Mouse (Mus musculus) lung, embryonic 14.5 days (tissue): ENCODE measurements at regions not wholly inside any gene's neighbourhood (a gene's known extent, or its start where the extent isn't known, plus 50 kb on each side); places are given as distances from the start of the nearest gene placed in this dataset.

Experiments
- ATAC-seq: fragments of 200-750 bp; cut with Nextera tagmentation; 2 replicates; pipeline ENCODE4 v1.8.0; 2017; ENCODE audit warnings: mild to moderate bottlenecking, moderate TSS enrichment, moderate library complexity; ENCODE audit not compliant: insufficient read depth
- DNase-seq: peaks from one replicate; pipeline ENCODE4 v3.0.0-alpha.2; 2015
- H3K27ac ChIP-seq: fragments of 300-500 bp; sonication (generic); 2 replicates; pipeline ENCODE4 v1.5.1; 2014; ENCODE audit warnings: low read depth, mild to moderate bottlenecking, moderate library complexity
- H3K27me3 ChIP-seq: fragments of 300-500 bp; sonication (generic); 2 replicates; pipeline ENCODE4 v1.6.1; 2014; ENCODE audit warnings: low read length, control low read depth; ENCODE audit not compliant: insufficient read depth
- H3K36me3 ChIP-seq: fragments of 300-500 bp; sonication (generic); 2 replicates; pipeline ENCODE4 v1.6.1; 2014; ENCODE audit warnings: control low read depth; ENCODE audit not compliant: insufficient read depth
- H3K4me1 ChIP-seq: fragments of 300-500 bp; sonication (generic); 2 replicates; pipeline ENCODE4 v1.6.1; 2014; ENCODE audit warnings: antibody characterized with exemption, control low read depth; ENCODE audit not compliant: insufficient read depth
- H3K4me2 ChIP-seq: fragments of 300-500 bp; sonication (generic); 2 replicates; pipeline ENCODE4 v1.6.1; 2014; ENCODE audit warnings: mild to moderate bottlenecking
- H3K4me3 ChIP-seq: fragments of 300-500 bp; sonication (generic); 2 replicates; pipeline ENCODE4 v1.5.1; 2014; ENCODE audit warnings: low read depth, low read length
- H3K9ac ChIP-seq: fragments of 300-500 bp; sonication (generic); 2 replicates; pipeline ENCODE4 v1.6.1; 2014
- H3K9me3 ChIP-seq: fragments of 300-500 bp; sonication (generic); 2 replicates; pipeline ENCODE4 v1.6.1; 2016; ENCODE audit warnings: low read depth, low read length, control low read depth
- CTCF ChIP-seq: IDR thresholded peaks from 2 replicates; pipeline ENCODE4 v1.5.1; 2016; ENCODE audit warnings: antibody characterized with exemption, low read depth
- WGBS: fragments of 180-500 bp; shearing (Covaris S2); extraction: QIAGEN DNeasy Blood & Tissue Kit; methylation state at CpG from one replicate; pipeline ENCODE4 v1.1.7; 2014; 5-methylcytosine and 5-hydroxymethylcytosine counted together

DNA sequence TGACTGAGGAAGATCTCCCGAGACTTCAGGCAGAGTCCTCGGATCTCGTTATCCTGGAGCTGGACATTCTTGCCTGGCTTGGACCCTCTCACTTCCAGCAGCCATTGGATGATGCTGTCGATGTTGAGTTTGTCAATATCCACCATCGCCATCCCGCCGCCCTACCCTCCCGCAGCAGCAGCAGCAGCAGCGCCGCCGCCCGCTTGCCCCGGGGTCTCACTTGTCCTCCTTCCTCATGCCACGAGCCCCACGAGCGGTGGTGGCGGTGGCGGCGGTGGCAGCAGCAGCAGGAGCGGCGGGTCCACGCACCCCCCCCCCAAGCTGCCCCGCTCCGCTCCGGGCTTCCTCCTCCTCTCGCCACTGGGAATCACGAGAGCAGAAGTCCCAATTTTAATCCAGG lies 115.1 kb upstream of the Taf1b start:
- H3K9me3 ChIP-seq = no peaks in the 10 kb centered on the region
- no peak overlapping the region for H3K9ac ChIP-seq
- H3K27ac ChIP-seq = no peak overlapping the region
- no peak overlapping the region for H3K4me3 ChIP-seq
- H3K4me1 ChIP-seq = no peaks in the 10 kb centered on the region
- no peak for TF ChIP-seq CTCF
- no peaks in the 10 kb centered on the region for H3K36me3 ChIP-seq
- DNase-seq (no peak), ATAC-seq (no peak)
- H3K27me3 ChIP-seq = no peaks in the 10 kb centered on the region
- H3K4me2 ChIP-seq = no peak overlapping the region
- 82% methylated on average over 26 of the region's 27 CpGs for WGBS

DNA sequence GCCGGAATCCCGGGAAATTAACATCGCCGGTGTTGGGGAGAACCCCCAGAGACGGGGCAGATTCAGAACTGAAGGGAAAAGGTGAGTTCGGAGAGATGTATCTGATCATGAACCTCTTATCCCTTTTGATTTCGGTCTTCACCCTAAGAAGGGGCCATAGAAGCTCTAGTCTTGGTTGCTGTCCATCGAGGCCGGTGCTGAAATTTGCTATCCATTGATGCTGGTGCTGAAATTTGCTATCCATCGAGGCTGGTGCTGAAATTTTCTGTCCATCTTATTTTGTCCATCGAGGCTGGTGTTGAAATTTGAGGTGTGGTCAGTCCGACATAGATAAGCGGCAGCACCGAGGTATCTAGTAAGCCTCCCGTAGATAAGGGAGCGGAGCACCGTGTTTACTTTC lies 73.2 kb upstream of the Taf1b start:
- TF ChIP-seq CTCF = no peak
- ATAC-seq = no peak

More for the DNA sequence above, 73.2 kb upstream of the Taf1b start:
- Histone ChIP-seq H3K27ac (no peak overlapping the region), H3K27me3 (no peaks in the 10 kb centered on the region), H3K4me2 (no peak overlapping the region), H3K9ac (no peak overlapping the region), H3K4me1 (no peaks in the 10 kb centered on the region), H3K36me3 (no peaks in the 10 kb centered on the region), H3K9me3 (no peaks in the 10 kb centered on the region), H3K4me3 (no peak overlapping the region)
- peak; percentile 52 for DNase-seq
- 60% methylated on average over 17 of the region's 17 CpGs for WGBS
